Mouse (Mus musculus) gastrocnemius, adult 2 months (tissue): ENCODE measurements around the gene Btbd16. TPM values are rescaled to one million over a fixed set of nuclear protein-coding genes. Genes with fewer than 3 reads are reported as not detected.

ENCODE experiments used
- DNase-seq: peaks from one replicate; pipeline ENCODE4 v3.0.0; 2022
- H3K27ac ChIP-seq: fragments of 200-600 bp; 2 replicates; pipeline ENCODE4 v1.8.1; 2022; ENCODE audit warnings: mild to moderate bottlenecking
- H3K4me3 ChIP-seq: fragments of 200-600 bp; 2 replicates; pipeline ENCODE4 v1.8.1; 2022; ENCODE audit warnings: mild to moderate bottlenecking, moderate library complexity
- CTCF ChIP-seq: fragments of 200-600 bp; IDR thresholded peaks from 2 replicates; pipeline ENCODE4 v1.8.1; 2022; ENCODE audit warnings: antibody characterized with exemption, mild to moderate bottlenecking, moderate library complexity
- intact Hi-C: fragments of 180-260 bp; cut with DNase I; formaldehyde crosslinking; loops from one replicate; pipeline ENCODE4 v1.15.1; 2025
- long read RNA-seq, 2 experiments: library from polyadenylated mRNA; stranded (forward); transcript quantifications; one replicate each; pipeline ENCODE4 v2.0.0; 2021
- total RNA-seq, 2 experiments: library from RNA; stranded (reverse); gene quantifications; 2 replicates each; pipeline ENCODE4 v1.2.3; 2021

Gene Btbd16
- not detected for total RNA-seq
- long read RNA-seq, experiment 1: 0 reads
- long read RNA-seq, experiment 2, partial matches to known transcripts: 0 of 1 reads
- long read RNA-seq, experiment 2, other reads (novel, unspliced or antisense): 1 of 1 reads

DNA sequence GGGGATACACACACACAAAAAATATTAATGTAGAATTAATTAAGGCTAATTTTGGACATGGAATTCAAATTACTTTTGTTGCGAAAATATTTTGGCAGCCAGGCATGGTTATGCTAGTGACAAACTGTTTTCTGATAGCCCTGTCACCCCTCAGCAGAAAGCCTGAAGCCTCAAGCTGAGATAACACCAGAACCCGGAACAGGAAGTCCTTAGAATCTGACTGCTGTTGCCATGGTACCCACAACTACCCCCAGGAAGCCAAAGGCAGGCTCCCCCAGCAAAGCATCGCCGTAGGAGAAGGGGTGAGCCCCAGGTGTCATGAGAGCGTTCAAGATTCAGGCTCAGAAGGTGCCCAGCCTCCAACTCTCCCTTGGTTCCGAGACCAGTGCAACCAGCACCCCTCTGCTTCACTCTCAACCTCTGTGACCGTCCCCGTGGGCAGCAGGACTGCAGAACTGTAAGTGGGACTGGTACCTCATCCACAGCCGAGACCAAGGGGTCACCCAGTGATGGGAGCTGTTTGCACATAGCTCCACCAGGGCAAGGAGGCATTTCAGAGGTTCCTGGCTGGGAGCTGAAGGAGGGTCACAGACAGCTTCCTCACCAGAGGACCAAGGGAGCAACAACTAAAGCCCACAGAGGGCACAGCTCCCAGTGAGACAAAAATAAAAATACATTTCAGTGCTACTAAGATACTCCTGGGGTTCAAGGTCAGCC, at the start of gene Btbd16:
TSS of gene Btbd16 (plus strand) at position 156 of the 717 bp plus-strand sequence.
- Histone ChIP-seq H3K4me3 (no peak within 1 kb of the TSS), H3K27ac (no peak within 1 kb of the TSS)
- intact Hi-C loops: loop anchor here (1.0 to 10.0 kb wide), 3 partner anchors 53 to 271 kb away; no protein-coding TSS in a partner anchor
- DNase-seq: no peak
- no peak for TF ChIP-seq CTCF

DNA sequence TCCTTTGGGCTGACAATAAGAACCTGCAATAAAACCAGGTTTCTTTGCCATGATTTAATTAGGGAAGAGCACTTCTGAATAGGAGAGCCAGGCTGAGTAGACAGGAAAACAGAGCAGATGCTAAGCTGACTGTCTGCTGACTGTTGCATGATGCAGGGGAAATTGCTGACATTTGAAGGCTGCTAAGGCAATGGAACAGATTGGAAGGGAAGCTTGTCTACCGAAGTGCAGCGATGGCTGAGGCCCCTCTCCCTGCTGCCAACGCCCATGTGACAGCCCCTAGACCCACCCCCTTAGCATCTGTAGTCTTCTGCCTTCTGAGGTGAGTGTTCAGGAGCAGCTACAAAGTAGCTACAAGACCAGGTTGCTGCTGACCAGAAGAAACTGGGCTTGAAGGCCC, 47.7 kb upstream of the Btbd16 start:
- intact Hi-C loops: no loop called here
- no peak overlapping the region for H3K27ac ChIP-seq
- no peak for DNase-seq
- TF ChIP-seq CTCF: no peak
- H3K4me3 ChIP-seq: no peak overlapping the region

DNA sequence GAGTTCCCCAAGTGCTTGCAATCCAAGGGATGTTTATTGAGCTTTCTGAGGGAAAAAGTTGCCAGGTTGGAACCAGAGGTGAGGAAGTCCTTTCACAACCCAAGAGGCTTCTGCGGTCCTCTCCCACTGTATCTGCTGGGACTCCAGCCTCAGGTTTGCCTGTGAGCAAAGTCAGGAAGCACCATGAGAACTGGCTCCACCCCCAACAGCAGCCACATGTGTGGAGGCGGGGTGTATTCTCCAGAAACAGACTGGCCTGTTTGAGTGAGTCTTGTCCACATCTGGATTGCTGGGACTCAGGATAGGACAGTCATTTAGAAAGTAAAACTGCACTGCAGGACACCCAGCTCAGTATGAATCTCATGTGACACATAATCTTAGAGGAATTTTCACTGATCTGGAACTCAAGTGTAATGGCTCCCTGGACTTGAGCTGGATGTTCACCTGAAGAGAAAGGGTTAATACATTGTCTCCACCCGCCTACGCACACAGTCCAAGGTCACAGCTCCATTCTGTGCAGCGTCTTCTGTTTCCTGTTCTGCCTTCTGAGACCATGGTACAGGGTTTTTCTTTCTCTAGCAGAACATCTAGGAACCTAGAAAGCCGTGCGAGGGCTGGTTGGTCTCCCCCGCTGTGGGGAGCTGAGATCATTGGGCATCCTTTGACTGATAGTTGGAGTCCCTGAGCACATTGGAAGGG, 47.0 kb upstream of the Btbd16 start:
- peak overlapping the region; percentile 35; the same call in 1 of the 2 replicates for H3K27ac ChIP-seq
- DNase-seq: no peak
- intact Hi-C loops: no loop called here
- no peak for TF ChIP-seq CTCF
- H3K4me3 ChIP-seq: no peak overlapping the region

DNA sequence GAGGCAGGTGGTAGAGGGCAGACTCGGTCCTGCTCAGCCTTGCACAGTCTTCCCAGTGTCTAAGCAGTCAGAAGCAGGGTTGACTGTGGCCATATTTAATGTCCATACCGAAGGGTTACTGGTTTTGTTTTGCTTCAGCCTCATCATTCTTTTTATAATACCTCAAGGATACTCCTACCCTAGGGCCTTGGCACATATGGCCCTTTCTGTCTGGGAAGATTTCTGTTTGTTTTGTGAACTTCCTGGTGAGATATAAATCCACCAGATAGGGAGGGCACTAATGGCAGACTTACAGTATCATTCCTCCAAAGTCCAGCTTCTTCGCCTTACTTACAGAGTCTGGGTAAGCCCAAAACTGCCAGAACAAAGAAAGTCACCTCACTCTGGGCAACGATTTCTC, 46.3 kb upstream of the Btbd16 start:
- intact Hi-C loops: no loop called here
- no peak overlapping the region; the same call in 1 of the 2 replicates for H3K27ac ChIP-seq

DNA sequence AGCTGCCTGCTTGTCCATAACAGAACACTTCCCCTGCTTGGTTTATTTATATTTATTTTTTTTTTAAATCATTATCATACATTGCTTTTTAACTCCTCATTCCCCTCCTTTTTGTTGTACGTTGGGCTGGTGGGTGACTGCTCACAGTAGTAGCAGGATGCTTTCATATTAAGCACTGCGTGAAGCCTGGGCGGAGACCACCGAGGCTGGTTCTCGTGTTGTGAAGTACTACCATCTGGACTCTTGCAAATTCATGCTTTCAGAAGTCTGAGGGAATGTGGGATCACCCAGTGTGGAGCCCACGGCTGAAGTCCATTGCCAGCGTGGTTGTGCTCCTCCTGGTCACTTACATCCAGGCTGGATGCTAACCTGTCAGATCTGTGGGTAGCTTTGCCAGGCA, 42.1 kb upstream of the Btbd16 start:
- Histone ChIP-seq H3K27ac (no peak overlapping the region), H3K4me3 (no peak overlapping the region)
- no peak for DNase-seq
- no peak for TF ChIP-seq CTCF
- intact Hi-C loops: no loop called here

More for the DNA sequence above, 46.3 kb upstream of the Btbd16 start:
- DNase-seq: no peak
- H3K4me3 ChIP-seq: no peak overlapping the region
- TF ChIP-seq CTCF: no peak

DNA sequence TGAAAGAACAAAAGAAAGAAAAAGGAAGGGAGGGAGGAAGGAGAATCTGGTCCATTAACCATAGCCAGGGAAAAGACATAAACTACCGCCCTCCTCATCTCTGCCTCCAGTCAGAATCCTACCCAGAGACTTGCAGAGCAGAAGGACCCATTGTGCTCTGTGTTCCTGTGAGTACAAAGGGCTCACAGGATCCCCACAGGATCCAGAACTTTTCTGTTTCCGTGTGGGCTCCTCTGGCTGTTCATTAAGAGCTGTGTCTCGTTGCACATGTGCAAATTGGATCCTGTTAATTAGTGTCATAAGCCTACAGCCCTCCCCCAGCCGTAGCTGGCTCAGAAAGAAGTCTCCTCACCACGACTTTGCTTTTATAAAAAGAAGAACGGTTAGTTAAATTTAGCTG, 41.0 kb upstream of the Btbd16 start:
- no peak for TF ChIP-seq CTCF
- Histone ChIP-seq H3K4me3 (no peak overlapping the region), H3K27ac (0 out of 2 replicates have a peak overlapping the region, but pooled peaks have one; percentile 4)
- no peak for DNase-seq
- intact Hi-C loops: no loop called here

DNA sequence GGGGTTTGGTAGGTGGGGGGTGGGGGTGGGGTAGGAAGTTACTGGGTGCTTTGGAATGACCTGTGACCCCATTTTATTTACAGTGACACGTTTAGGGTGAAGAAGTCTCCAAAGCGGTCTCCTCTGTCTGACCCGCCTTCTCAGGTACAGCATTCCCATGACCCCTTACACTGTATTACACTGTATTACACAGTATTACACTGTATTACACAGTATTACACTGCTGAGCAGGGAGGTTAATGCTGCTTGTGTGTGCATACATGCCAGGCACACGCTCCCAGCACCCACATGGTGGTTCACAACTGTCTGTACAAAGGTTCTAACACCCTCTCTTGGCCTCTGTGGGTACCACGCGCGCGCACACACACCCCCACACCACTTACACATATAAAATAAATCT, 40.4 kb upstream of the Btbd16 start:
- Histone ChIP-seq H3K27ac (no peak overlapping the region), H3K4me3 (no peak overlapping the region)
- TF ChIP-seq CTCF: no peak
- intact Hi-C loops: no loop called here
- no peak for DNase-seq

DNA sequence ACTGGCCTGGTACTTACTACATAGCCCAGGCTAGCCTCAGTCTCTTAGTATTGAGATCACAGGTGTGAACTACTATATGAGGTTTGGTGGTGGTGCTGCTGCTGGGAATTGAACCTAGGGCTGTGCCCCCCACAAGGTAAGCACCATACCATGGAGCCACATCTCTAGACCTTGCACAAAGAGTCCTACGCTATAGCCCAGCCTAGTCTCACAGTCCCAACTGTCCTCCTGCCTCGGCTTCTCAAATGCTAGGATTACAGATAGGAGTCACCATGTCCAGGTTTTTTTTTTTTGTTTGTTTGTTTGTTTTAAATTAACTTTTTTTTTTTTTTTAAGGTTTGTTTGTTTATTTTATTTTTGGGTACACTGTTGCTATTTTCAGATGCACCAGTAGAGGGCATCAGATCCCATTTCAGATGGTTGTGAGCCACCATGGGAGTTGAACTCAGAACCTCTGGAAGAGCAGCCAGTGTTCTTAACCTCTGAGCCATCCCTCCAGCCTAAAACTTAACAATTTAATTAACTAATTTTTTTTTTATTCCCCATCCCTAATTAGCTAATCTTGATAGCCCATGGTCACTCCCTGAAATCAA, 39.6 kb upstream of the Btbd16 start:
- intact Hi-C loops: no loop called here

DNA sequence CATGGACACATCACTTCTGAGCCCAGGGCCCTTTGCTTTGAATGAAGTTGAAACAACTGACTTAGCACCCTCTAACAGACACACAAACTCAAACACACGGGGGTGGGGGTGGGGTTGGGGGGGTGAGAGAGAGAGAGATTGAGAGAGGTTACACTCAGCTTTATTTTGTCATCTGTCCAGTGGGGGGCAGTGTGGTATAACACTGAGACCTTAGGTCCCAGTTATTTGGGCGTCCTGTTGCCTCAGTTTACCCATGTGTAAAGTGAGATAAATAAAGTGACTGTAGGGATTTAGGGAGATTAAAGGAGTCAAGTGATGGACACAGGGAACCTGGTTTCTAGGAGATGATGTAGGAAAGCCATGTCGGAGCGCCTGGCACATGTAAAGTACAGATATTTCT, 32.8 kb upstream of the Btbd16 start:
- intact Hi-C loops: no loop called here
- no peak for DNase-seq
- peak; percentile 40; the same call in 1 of the 2 replicates for TF ChIP-seq CTCF
- Histone ChIP-seq H3K4me3 (no peak overlapping the region), H3K27ac (no peak overlapping the region)

More for the DNA sequence above, 39.6 kb upstream of the Btbd16 start:
- H3K4me3 ChIP-seq: no peak overlapping the region
- DNase-seq: no peak
- TF ChIP-seq CTCF: peak; percentile 68
- H3K27ac ChIP-seq: no peak overlapping the region

- no peak for TF ChIP-seq CTCF
- Histone ChIP-seq H3K27ac (peak overlapping the region; percentile 20; the same call in 1 of the 2 replicates), H3K4me3 (no peak overlapping the region)
- no peak for DNase-seq
- intact Hi-C loops: no loop called here
These were observed 30.4 kb upstream of the Btbd16 start for GRCm38 (mm10) chr7:130743239-130744025.

- intact Hi-C loops: no loop called here
- TF ChIP-seq CTCF: no peak
- H3K27ac ChIP-seq: peak overlapping the region; percentile 28; the same call in 1 of the 2 replicates
- no peak overlapping the region for H3K4me3 ChIP-seq
- DNase-seq: no peak
These were observed 24.7 kb upstream of the Btbd16 start for GRCm38 (mm10) chr7:130749165-130749564.

DNA sequence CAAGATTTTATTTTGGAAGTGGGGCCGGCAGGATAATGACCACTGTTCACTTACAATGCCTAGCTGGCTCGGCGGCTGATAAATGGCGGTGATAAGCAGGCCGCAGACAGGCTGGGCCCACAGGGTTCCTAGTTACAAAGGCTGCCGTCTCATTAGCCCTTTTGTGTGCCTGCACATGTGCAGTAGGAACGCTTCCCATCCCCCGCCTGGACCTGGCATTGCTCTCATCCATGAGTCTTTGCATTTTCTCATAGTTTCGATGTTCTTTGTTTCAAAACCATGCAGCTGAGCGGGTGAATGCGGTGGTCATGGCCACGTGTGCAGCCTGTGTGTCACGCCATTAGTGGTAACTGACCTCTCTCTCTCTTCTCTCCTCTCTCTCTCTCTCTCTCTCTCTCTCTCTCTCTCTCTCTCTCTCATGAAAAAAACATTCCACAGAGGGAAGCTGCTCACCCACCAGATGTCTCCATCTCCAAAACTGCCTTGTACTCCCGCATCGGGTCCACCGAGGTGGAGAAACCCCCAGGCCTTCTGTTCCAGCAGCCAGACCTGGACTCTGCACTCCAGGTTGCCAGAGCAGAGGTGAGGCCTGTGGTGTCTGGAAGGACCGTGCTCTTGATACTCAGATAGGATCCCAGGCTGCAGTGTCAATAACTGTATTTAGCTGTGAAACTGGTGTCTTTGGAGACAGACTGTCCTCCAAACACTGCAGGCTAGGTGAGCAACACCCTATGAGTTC, 22.9 kb upstream of the Btbd16 start:
- intact Hi-C loops: no loop called here
- H3K27ac ChIP-seq: no peak overlapping the region

More for the DNA sequence above, 22.9 kb upstream of the Btbd16 start:
- no peak for TF ChIP-seq CTCF
- no peak overlapping the region for H3K4me3 ChIP-seq
- DNase-seq: no peak
